16 mouse cellular contexts compared by ENCODE assay signal in genomic region chr2:68104641-68105040, GRCm38 (mm10).
"Had no signal": no experiment of that assay in that cellular context is flagged by ENCODE, and none has a peak within 500 bp of the region (broad histone marks: within the 10 kb centered on the region; RNA-seq: fewer than 3 reads in every experiment).

No protein-coding gene starts in this region.

- H3K27ac ChIP-seq: kidney, embryonic 15.5 days; left cerebral cortex, adult 2 months; liver, embryonic 13.5 days; stomach, embryonic 15.5 days had no signal

- H3K4me3 ChIP-seq: kidney, embryonic 15.5 days; left cerebral cortex, adult 2 months; liver, embryonic 13.5 days; stomach, embryonic 15.5 days had no signal

- H3K27me3 ChIP-seq: kidney, embryonic 15.5 days; liver, embryonic 13.5 days; stomach, embryonic 15.5 days had no signal

- H3K36me3 ChIP-seq: kidney, embryonic 15.5 days; liver, embryonic 13.5 days; stomach, embryonic 15.5 days had no signal

- H3K4me2 ChIP-seq: kidney, embryonic 15.5 days; liver, embryonic 13.5 days; stomach, embryonic 15.5 days had no signal

- H3K9ac ChIP-seq: kidney, embryonic 15.5 days; liver, embryonic 13.5 days; stomach, embryonic 15.5 days had no signal

- H3K4me1 ChIP-seq: kidney, embryonic 15.5 days; liver, embryonic 13.5 days; stomach, embryonic 15.5 days had no signal

- H3K9me3 ChIP-seq: kidney, embryonic 15.5 days; liver, embryonic 13.5 days; stomach, embryonic 15.5 days had no signal

- DNase-seq: kidney, adult 11 months; kidney, adult 8-10 months; kidney, postnatal 10 days; kidney, postnatal 36 days; layer of hippocampus, postnatal 36 days; liver, embryonic 13.5 days; lung, adult 2 months; lung, postnatal 14 days; lung, postnatal 4 days; retina, postnatal 1 day; right cerebral cortex, postnatal 25 days; spleen, adult 18-20 months; thymus, postnatal 25 days had no signal
